Mouse (Mus musculus): ENCODE data around the gene Traf3ip3. TPM values are rescaled to one million over a fixed set of nuclear protein-coding genes. Genes with fewer than 3 reads are reported as not detected.

The Traf3ip3 gene
- polyA plus RNA-seq, 1 experiment from 2014 or later: 10.2 TPM

DNA sequence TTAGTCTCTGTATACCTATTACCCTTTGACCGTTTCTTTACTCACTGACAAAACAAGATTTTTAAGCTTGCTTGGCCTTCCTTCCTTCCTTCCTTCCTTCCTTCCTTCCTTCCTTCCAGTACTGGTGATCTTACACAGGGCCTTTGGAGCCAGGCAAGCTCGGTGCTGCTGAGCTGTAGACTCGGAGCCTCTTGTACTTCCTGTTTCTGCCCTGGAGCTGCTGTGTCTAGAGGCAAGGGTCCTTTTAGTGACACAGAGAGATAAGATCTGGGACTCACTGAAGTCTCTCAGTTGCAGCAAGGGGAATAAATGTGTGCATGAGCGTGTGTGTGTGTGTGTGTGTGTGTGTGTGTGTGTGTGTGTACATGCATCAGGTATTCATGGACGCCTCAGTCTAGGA is 29.4 kb upstream of the Traf3ip3 start:
- Histone ChIP-seq H3K36me3 (replicated peaks) (no peaks in the 10 kb centered on the region), H3K27me3 (no peaks in the 10 kb centered on the region), H3K4me1 (replicated peaks) (peaks cover 7% of the 10 kb centered on the region; the same call in 1 of the 2 replicates), H3K9me3 (replicated peaks) (no peaks in the 10 kb centered on the region), H3K9ac (no peak overlapping the region), H3K4me2 (no peak overlapping the region), H3K4me3 (replicated peaks) (no peak overlapping the region), H3K27ac (replicated peaks) (no peak overlapping the region)
- 0 out of 2 replicates have a peak, but pooled peaks have one; percentile 44 for ATAC-seq (ENCODE audit: insufficient read depth)
- 12% methylated on average over 5 of the region's 5 CpGs for WGBS (ENCODE audit: insufficient replicate concordance)

- Histone ChIP-seq H3K27me3 (no peaks in the 10 kb centered on the region), H3K4me3 (replicated peaks) (no peak overlapping the region), H3K9me3 (replicated peaks) (no peaks in the 10 kb centered on the region), H3K4me2 (no peak overlapping the region), H3K27ac (replicated peaks) (no peak overlapping the region), H3K4me1 (replicated peaks) (peaks cover 7% of the 10 kb centered on the region; the same call in 1 of the 2 replicates), H3K9ac (no peak overlapping the region), H3K36me3 (replicated peaks) (no peaks in the 10 kb centered on the region)
- no peak for ATAC-seq (ENCODE audit: insufficient read depth)
- WGBS (ENCODE audit: insufficient replicate concordance): 43% methylated on average over 3 of the region's 3 CpGs
These were observed 29.0 kb upstream of the Traf3ip3 start for GRCm38 (mm10) chr1:193230531-193230930.

DNA sequence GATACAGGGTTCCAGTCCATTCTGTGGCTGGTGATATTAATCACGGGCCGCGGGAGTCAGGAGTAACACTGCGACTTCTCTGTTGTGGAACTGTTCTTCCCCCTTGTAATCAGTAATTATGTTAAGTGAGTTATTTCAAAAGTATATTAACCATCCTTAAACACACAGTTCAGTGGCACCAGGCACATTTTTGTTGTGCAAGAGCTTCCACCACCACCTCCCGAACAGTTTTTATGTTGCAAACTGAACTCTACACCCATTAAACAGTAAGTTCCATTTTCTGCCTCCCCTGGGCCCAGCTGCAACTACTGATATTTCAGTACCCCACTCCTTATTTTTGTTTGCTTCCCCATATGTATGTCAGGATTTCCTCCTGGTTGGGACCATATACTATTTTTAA is 28.1 kb upstream of the Traf3ip3 start:
- Histone ChIP-seq H3K9ac (no peak overlapping the region), H3K27me3 (no peaks in the 10 kb centered on the region), H3K36me3 (replicated peaks) (no peaks in the 10 kb centered on the region), H3K27ac (replicated peaks) (no peak overlapping the region), H3K9me3 (replicated peaks) (no peaks in the 10 kb centered on the region), H3K4me1 (replicated peaks) (peaks cover 7% of the 10 kb centered on the region; the same call in 1 of the 2 replicates), H3K4me3 (replicated peaks) (no peak overlapping the region), H3K4me2 (no peak overlapping the region)
- ATAC-seq (ENCODE audit: insufficient read depth): no peak
- WGBS (ENCODE audit: insufficient replicate concordance): 74% methylated on average over 5 of the region's 5 CpGs

DNA sequence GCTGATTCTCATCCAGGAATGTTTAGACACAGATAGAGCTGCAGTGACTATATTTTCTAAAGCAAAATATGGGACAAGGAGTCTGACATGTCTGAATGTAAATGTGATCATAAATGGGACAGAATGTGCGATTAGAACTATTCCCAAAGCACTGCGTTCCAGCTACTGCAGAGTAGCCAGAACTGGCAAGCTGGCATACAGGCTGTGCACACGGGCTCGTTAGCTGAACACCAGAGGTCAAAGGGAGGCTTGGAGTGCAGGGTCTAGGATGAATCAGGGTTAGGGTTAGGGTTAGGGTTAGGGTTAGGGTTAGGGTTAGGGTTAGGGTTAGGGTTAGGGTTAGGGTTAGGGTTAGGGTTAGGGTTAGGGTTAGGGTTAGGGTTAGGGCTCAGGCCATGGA is 26.0 kb upstream of the Traf3ip3 start:
- Histone ChIP-seq H3K27ac (replicated peaks) (no peak overlapping the region), H3K4me1 (replicated peaks) (peaks cover 7% of the 10 kb centered on the region; the same call in 1 of the 2 replicates), H3K9ac (no peak overlapping the region), H3K27me3 (no peaks in the 10 kb centered on the region), H3K36me3 (replicated peaks) (no peaks in the 10 kb centered on the region), H3K4me2 (no peak overlapping the region), H3K9me3 (replicated peaks) (no peaks in the 10 kb centered on the region), H3K4me3 (replicated peaks) (no peak overlapping the region)
- WGBS (ENCODE audit: insufficient replicate concordance): 62% methylated on average over 4 of the region's 4 CpGs
- no peak for ATAC-seq (ENCODE audit: insufficient read depth)

DNA sequence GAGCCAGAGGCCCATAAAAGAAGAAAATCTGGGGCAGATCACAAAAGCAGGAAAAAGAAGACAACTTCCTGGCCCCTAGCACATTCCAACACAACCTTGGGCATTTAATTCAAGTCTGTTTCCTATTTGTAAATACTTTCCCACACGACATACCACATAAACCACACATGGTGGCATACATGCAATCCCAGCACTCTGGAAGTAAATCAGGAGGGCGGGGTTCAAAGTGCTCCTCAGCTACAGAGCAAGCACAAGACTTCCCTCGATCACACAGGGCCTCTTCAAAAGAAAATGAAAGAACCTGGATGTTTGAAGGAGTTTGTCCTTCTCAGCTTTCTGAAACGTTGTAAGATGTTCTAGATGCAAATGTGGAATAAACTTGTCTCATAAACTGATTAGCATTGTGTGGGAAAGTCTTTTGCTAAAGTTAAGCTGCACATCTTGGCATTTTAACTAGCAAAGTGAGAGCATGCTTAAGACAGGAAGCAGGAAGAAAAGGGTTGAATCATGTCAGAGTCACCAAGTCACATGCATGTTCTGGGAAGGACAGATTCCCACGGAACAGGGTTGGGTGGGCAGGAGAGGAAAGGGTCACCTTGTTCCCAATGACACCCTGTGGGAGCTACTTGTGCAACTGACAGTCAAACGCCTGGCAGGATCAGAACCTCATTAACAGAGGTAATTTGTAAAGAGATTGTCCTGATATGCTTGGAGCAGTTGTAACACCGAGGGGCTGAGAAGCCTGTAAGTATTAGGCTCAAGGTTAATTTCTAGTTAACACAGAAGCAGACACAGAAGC is 25.4 kb upstream of the Traf3ip3 start:
- no peak overlapping the region for H3K27ac ChIP-seq (replicated peaks)
- WGBS (ENCODE audit: insufficient replicate concordance): 29% methylated on average over 7 of the region's 7 CpGs
- H3K9me3 ChIP-seq (replicated peaks): no peaks in the 10 kb centered on the region
- no peak overlapping the region for H3K4me2 ChIP-seq
- no peak for ATAC-seq (ENCODE audit: insufficient read depth)
- no peaks in the 10 kb centered on the region for H3K36me3 ChIP-seq (replicated peaks)
- no peaks in the 10 kb centered on the region for H3K27me3 ChIP-seq
- H3K4me3 ChIP-seq (replicated peaks): no peak overlapping the region
- H3K4me1 ChIP-seq (replicated peaks): peaks cover 7% of the 10 kb centered on the region; the same call in 1 of the 2 replicates
- H3K9ac ChIP-seq: no peak overlapping the region

GRCm38 (mm10) chr1:193226114-193226513 is 24.6 kb upstream of the Traf3ip3 start:
- H3K4me3 ChIP-seq (replicated peaks): no peak overlapping the region
- WGBS (ENCODE audit: insufficient replicate concordance): 70% methylated on average over 4 of the region's 4 CpGs
- no peak overlapping the region for H3K9ac ChIP-seq
- H3K4me2 ChIP-seq: no peak overlapping the region
- H3K9me3 ChIP-seq (replicated peaks): no peaks in the 10 kb centered on the region
- H3K36me3 ChIP-seq (replicated peaks): no peaks in the 10 kb centered on the region
- H3K27ac ChIP-seq (replicated peaks): no peak overlapping the region
- peaks cover 7% of the 10 kb centered on the region; the same call in 1 of the 2 replicates for H3K4me1 ChIP-seq (replicated peaks)
- ATAC-seq (ENCODE audit: insufficient read depth): no peak
- no peaks in the 10 kb centered on the region for H3K27me3 ChIP-seq

GRCm38 (mm10) chr1:193225531-193225930 is 24.0 kb upstream of the Traf3ip3 start:
- no peaks in the 10 kb centered on the region for H3K36me3 ChIP-seq (replicated peaks)
- H3K27ac ChIP-seq (replicated peaks): no peak overlapping the region
- H3K4me2 ChIP-seq: no peak overlapping the region
- WGBS (ENCODE audit: insufficient replicate concordance): 57% methylated on average over 3 of the region's 3 CpGs
- H3K4me1 ChIP-seq (replicated peaks): peaks cover 4% of the 10 kb centered on the region; the same call in 1 of the 2 replicates
- no peak overlapping the region for H3K4me3 ChIP-seq (replicated peaks)
- no peak overlapping the region for H3K9ac ChIP-seq
- no peaks in the 10 kb centered on the region for H3K27me3 ChIP-seq
- no peaks in the 10 kb centered on the region for H3K9me3 ChIP-seq (replicated peaks)
- no peak for ATAC-seq (ENCODE audit: insufficient read depth)

DNA sequence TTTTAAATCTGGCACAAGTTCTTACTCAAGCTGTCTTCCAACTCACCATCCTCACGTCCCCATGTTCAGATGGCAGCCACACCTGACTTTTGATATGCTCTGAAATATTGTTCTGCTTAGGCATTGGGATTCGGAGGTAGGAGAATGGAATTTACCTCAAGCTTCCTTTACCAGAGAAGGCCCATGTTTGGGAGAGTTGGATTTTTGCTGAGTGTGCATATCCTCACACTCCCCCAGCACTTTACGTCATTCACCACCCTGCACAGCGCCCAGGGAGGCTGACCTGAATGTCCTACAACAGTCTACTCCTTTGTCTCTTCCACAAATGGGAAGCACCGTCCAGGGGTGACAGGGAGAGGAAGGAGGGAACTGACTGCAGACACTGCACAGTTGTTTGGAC is 18.9 kb upstream of the Traf3ip3 start:
- no peak overlapping the region for H3K4me3 ChIP-seq (replicated peaks)

GRCm38 (mm10) chr1:193216000-193216399 is 14.5 kb upstream of the Traf3ip3 start:
- no peak overlapping the region for H3K9ac ChIP-seq
- no peak overlapping the region for H3K4me3 ChIP-seq (replicated peaks)
- no peak overlapping the region for H3K4me2 ChIP-seq
- H3K36me3 ChIP-seq (replicated peaks): no peaks in the 10 kb centered on the region
- no peak for ATAC-seq (ENCODE audit: insufficient read depth)
- H3K4me1 ChIP-seq (replicated peaks): no peaks in the 10 kb centered on the region
- no peaks in the 10 kb centered on the region for H3K9me3 ChIP-seq (replicated peaks)
- WGBS (ENCODE audit: insufficient replicate concordance): 48% methylated on average over 3 of the region's 3 CpGs
- no peak overlapping the region for H3K27ac ChIP-seq (replicated peaks)
- H3K27me3 ChIP-seq: no peaks in the 10 kb centered on the region

More for the DNA sequence above, 18.9 kb upstream of the Traf3ip3 start:
- Histone ChIP-seq H3K27me3 (no peaks in the 10 kb centered on the region), H3K36me3 (replicated peaks) (no peaks in the 10 kb centered on the region), H3K9ac (no peak overlapping the region), H3K9me3 (replicated peaks) (no peaks in the 10 kb centered on the region), H3K4me2 (no peak overlapping the region), H3K27ac (replicated peaks) (no peak overlapping the region), H3K4me1 (replicated peaks) (no peaks in the 10 kb centered on the region)
- ATAC-seq (ENCODE audit: insufficient read depth): no peak
- 51% methylated on average over 5 of the region's 5 CpGs for WGBS (ENCODE audit: insufficient replicate concordance)

DNA sequence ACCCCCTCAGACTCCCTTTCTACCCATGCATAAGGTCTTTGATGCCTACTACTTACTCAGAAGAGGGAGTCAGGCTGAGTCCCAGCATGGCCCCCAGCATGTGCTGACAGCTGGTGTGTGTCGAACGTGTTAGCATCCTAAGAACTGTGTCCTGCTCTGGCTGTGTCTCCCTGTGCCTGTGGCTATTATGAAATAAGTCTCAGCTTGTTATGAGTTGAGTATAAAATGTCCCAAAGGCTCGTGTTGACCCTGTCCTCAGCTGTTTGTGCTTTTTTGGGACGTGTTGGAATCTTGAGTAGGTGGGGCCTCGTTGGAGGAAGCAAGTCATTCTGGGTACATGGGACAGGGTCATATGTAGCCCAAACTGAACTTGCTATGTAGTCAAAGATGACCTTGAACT is 12.6 kb upstream of the Traf3ip3 start:
- ATAC-seq (ENCODE audit: insufficient read depth): no peak
- Histone ChIP-seq H3K4me1 (replicated peaks) (no peaks in the 10 kb centered on the region), H3K9me3 (replicated peaks) (no peaks in the 10 kb centered on the region), H3K27ac (replicated peaks) (no peak overlapping the region), H3K4me3 (replicated peaks) (no peak overlapping the region), H3K4me2 (no peak overlapping the region), H3K27me3 (no peaks in the 10 kb centered on the region), H3K9ac (no peak overlapping the region), H3K36me3 (replicated peaks) (no peaks in the 10 kb centered on the region)
- 46% methylated on average over 5 of the region's 5 CpGs for WGBS (ENCODE audit: insufficient replicate concordance)

DNA sequence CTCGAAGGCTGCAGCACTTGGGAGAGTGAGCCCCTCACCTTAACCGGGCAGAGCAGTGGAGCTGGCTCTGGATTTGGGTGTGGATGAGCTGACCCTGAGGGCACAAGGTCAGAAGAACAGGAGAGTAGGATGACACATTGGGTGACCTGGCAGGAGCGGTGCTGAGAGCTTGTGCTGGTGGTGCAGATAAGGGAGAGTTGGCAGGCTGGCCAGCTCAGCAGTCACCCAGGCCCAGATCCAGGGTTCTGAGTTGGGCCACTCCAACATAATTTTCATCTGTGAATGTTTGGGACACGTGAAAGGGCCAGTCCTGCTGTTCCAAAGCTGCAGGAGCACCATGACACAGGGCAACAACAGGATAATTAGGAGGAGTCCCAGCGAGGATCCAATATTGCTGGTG is 9.9 kb upstream of the Traf3ip3 start:
- no peak overlapping the region for H3K27ac ChIP-seq (replicated peaks)
- no peaks in the 10 kb centered on the region for H3K27me3 ChIP-seq
- no peaks in the 10 kb centered on the region for H3K4me1 ChIP-seq (replicated peaks)
- H3K9me3 ChIP-seq (replicated peaks): no peaks in the 10 kb centered on the region
- H3K9ac ChIP-seq: no peak overlapping the region
- WGBS (ENCODE audit: insufficient replicate concordance): 57% methylated on average over 5 of the region's 5 CpGs
- no peak overlapping the region for H3K4me3 ChIP-seq (replicated peaks)
- H3K4me2 ChIP-seq: no peak overlapping the region
- H3K36me3 ChIP-seq (replicated peaks): no peaks in the 10 kb centered on the region
- ATAC-seq (ENCODE audit: insufficient read depth): no peak
